Mouse (Mus musculus) ES-Bruce4 (cell line): ENCODE measurements around the gene Gm5565.

Experiments
- CTCF ChIP-seq: IDR thresholded peaks from one replicate; pipeline ENCODE4 v1.8.1; 2011; ENCODE audit warnings: low read depth, low read length
- POLR2A ChIP-seq: IDR thresholded peaks from one replicate; pipeline ENCODE4 v1.8.1; 2011; ENCODE audit warnings: low read length; ENCODE audit not compliant: insufficient read depth

DNA sequence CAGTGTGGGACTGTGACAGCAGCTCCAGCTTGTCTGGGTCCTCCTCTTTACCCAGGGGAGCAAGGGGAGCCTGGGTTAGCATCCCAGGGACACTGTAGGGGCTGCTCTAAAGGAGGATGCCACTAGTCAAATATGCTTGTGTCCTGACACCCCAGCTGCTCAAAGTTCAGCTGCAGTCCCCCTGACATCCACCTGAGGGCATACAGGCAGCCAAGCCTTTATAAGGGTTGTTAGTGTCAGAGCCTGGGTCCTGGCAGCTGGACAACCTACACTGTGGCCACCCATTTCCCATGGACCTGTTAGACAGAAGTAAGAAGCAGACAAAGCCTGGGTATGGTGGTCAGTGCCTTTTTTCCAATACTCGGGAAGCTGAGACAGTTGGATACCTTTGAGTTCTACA is 27.8 kb upstream of the Gm5565 start:
- TF ChIP-seq CTCF (peak; percentile 0), POLR2A (no peak)
